Mouse (Mus musculus) activated CD4-positive, CD25-positive, alpha-beta regulatory T cell, adult 4 months (primary cell): ENCODE measurements around the gene Rab44. TPM values are rescaled to one million over a fixed set of nuclear protein-coding genes. Genes with fewer than 3 reads are reported as not detected.

Experiments used
- ATAC-seq: one replicate; pipeline ENCODE4 v1.8.0; 2017
- polyA plus RNA-seq, 2 experiments: library from polyadenylated mRNA; unstranded; fragments of 100-300 nt; shearing (Covaris generic); gene quantifications; one replicate each; pipeline ENCODE4 v1.2.1; 2017

Gene Rab44
- polyA plus RNA-seq, 2 experiments from 2014 or later: not detected

DNA sequence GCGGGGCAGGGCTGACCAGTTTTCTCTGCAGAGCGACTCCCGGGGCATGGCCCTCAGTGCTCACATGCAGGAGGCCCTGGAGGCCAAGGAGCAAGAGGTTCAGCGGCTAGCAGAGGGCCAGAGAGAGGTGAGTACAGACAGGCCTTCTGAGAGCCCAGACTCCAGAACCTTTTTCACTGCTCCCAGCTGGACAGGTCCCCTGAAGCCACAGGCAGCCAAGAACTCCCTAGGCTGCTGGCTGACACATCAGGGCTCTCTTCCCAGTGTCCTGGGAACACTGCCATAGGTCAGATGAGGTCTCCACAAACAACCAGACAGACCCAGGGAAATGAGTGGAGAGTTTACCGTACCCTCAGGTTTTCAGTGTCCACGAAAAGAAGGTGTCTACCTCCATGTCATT is 22.3 kb downstream of the Rab44 start:
- no peak for ATAC-seq

DNA sequence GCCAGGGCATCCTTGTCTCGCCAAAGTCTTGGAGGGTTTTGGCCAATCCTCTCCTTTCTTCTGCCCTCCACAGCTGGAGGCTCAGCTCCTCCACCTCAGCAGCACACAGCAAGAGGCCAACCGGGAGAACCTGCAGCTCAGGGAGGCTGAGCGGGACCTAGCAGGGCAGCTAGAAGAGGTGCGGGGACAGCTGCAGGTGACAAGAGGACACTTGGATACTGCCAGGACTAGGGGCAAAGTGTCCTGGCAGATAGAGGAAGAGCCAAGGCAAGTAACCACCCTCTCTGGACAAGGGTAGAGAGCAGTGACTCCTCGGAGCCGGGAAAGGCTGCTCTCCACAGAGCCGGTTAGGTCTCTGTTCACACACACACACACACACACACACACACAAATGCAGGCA is 24.0 kb downstream of the Rab44 start:
- no peak for ATAC-seq

DNA sequence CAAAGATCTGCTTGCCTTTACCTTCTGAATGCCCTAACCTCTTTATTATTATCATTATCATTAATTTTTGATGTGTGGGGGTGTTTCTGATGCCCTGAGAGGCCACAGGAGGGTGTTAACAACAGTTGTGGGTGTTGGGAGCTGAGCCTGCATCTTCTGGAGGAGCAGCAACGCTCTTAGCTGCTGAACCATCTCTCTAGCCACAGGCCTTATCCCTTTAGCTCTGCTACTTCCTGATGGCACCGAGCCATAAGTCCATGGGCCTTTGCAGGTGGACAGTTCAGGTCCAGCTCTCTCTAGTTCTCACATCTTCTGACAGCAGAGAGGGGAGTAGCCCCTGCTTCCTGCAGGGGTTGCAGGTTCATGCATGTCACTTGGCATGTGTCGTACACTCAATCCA is 27.6 kb downstream of the Rab44 start:
- no peak for ATAC-seq

DNA sequence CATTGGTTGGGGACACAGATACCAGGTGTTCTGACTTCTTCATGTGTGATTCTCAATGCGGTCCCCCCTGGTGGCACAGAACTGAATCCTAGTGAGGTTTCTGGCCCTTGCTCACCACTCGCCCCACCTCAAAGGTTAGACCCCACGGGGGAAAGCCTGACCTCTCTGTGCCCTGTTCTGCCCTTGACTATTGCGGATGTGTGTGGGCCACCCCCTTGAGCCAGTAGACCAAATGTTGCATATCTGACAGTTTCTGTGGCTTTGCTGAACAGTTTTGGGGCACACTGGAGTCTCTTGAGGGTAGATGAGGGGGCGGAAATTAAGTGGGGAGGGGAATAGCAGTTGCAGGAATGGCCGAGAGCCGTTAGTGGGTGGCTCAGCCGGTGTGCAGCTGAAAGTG is 29.3 kb downstream of the Rab44 start:
- ATAC-seq: no peak

DNA sequence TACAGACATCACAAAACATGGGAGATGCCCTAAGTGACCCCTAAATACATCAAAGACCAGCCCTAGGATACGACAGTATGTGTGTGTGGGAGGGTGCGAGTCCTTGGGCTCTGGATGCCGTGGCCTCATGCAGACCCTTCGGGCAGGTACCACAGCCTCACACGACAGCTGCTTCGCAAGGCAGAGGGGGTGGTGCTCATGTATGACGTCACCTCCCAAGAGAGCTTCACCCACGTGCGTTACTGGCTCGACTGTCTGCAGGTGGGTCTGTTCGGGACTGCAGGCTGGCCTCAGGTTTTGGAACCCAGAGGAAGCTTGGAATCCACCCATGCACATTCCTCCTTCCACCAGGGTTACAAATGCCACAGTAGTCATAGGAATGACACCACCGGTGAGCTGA is 31.2 kb downstream of the Rab44 start:
- no peak for ATAC-seq

DNA sequence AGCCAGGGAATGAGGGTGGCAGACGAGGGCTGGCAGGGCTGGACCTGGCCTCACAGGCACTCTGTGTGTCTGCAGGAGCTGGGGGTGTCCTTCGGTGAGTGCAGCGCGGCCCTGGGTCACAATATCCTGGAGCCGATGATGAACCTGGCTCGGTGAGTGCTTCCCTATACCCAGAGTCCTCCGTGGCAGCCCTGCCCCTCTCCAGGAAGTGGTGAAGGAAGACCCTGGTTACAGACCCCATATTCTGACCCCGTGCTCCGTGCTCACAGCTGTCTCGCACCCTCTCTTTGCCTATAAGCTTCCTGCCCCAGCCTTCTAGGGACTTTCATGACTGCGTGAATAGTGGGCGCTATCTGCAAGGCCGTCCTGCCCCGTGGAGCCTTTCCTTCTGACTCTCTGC is 33.3 kb downstream of the Rab44 start:
- no peak for ATAC-seq

DNA sequence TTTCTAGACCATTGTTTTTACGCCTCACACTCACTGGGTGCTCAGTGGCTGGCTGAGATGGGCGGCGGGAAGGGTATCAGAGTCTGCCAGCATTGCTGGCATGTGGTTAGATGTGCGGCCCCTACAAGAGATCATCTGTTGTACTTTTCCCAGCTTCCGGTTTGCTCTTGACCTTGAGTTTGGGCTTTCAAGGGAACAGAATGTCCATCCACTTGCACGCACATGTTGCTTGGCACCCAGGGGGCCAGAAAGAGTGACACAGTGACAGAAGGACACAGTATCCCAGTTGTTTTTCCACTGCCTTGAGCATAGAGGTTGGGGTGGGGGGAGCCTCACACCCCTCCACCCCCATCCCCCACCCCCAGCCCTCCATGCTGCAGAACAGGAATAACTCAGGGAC is 33.8 kb downstream of the Rab44 start:
- ATAC-seq: no peak

DNA sequence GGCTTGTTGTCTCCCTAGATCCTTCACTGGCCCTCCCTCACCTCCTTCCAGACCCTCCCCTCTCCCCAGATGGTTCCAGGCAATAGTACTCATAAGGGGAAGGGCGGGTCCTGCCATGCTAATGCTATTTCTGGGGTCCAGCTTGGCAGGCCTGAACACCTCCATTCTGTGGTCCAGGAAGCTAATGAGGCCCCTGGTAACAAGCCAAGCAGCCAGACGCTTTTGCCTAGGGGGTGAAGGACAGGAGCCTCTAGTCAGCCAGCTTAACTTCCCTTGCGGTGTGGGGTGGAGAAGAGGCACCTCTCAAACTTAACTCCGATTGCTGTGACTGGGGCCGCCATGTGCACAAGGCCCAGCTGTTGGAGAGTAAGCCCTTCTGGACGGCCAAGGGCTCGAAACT is 35.8 kb downstream of the Rab44 start:
- ATAC-seq: no peak

DNA sequence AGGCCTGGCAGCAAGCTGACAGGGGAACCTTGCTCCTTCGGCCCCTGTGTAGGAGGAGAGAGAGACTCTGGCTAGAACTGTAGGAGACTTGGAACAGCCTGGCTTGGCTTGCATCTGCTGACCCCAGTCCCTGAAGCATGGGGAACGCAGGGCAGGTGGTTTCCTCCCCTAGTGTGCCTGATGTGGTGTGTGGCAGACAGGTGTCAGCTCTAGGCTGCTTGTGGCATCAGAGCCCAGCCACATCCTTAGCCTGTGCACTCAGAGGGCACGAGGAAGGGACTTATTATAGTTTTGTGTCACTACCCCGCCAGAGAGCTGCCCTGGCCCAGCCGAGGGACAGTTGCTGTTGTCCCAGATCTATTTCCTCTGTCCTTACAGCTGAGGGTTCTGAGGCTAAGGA is 38.6 kb downstream of the Rab44 start:
- ATAC-seq: no peak

DNA sequence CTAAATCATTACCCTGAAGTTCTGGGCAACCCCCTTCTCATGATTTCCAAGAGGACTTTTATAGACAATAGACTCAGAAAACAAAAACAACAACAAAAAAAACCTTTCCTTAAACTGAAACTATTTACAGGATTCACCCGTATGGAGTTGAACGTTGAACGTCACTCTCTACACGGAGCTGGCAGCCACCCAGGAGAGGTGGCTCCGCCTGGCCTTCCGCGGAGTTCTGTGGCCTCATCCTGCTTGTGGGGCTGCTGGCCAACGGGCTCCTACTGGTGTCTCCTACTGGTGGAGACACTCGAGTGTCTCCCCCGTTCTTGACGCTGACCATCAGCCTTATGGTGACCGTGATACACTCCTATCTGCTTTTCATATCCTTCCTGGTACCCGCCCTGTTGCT is 40.3 kb downstream of the Rab44 start:
- no peak for ATAC-seq

DNA sequence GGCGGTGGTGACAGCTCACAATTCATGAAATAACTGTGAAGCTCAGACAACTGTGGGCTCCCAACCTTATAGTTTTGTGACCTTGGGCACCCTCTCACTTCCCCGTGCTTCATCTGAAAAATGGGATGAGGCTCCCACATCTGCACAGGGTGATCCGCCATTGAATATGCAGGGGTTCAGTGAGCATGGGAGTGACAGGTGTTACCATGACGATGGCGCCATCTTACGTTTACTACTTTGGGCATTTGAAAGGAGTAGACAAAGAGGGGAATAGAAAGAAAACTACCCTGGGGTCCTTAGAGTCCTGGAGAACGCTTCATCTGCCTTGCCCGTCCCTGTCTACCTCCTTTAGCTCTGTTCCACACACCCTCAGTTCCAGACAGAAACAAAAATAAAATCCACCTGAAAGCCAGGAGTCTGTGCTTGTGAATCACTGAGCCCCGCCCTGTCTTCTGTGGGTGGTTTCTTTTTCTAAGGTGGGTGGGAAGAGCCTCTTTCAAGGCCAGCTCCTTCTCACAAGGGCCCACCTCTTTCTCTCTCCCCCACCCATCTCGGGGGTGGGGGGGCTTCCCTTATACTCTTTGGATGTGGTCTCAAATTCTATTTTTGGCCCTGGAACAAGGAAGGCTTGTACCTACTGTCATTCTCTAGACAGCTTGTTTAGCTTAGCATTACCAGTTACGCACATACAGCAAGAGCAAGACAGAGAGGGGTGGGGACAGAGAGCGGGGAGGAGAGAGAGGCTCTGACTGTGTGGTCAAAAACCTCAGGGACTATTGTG is 41.6 kb downstream of the Rab44 start:
- ATAC-seq: no peak

DNA sequence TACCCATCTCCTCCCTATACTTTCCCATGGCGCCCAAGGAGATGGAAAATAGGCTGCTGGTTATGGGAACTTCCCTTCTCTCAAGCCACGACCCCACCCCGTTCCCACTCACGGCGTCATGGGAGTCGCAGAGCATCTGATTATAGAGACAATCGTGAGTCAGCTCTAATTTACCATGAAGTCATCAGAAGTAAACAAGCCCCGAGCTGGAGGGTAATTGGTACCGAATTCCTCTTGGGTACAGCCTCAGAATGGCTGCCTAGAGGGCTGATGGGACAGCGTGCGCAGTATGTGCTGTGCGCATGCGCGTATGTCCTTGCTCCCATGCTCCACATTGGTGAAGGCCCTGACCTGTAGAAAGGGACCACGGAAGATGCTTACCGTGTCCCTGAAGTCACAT is 42.5 kb downstream of the Rab44 start:
- ATAC-seq: no peak

DNA sequence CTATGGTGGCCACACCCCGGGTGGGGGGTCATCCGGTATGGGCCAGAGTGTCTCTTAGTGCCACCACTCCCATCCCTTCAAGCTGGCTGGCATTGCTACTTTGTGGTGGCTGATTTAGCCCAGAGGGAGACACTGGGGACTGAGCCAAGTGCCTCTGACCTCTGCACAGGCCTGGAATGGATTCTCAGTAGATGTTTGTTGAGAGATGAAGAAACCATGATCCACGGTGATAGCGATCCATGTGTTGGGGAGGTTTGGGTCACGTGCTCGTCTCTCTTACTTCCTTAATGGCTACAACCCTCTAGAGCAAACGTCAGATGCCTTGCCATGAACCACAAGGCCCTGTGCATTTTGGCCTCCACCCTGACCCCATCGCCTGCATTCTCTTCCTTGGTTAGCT is 42.9 kb downstream of the Rab44 start:
- no peak for ATAC-seq

DNA sequence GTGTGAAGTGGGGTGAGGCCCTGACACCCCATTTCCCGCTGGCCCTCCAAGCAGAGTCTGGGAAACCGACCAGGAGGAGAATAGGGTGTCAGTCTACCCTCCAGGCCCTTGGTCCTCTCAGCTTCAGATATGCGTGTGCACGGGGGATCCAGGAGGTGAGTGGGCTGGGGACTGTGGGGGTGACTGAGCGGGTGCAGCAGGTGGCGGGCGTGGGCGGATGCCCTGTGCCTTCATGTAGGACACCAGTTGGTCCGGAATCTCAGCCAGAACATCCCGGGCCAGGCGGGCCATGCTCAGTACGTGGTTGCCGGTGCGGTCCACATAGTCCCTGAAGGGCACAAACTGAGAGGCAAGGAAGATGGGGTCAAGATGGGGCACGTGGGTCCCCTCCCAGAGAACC is 45.0 kb downstream of the Rab44 start:
- no peak for ATAC-seq

DNA sequence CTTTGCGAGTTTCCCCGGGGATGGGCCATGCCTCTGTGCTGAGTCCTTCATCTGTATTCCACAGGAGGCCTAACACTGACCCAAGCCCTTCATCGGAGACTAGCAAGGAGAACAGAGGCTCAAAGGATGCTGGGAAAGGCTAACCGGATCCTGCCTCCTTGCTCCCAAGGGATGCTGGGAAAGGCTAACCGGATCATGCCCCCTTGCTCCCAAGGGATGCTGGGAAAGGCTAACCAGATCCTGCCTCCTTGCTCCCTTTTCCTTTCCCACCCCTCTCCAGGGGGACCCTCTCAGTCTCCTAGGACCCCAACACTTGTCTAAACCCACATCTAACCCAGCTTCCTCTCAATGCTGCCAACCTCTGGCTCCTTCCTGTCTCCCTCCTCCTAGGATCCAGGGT is 45.4 kb downstream of the Rab44 start:
- ATAC-seq: no peak

DNA sequence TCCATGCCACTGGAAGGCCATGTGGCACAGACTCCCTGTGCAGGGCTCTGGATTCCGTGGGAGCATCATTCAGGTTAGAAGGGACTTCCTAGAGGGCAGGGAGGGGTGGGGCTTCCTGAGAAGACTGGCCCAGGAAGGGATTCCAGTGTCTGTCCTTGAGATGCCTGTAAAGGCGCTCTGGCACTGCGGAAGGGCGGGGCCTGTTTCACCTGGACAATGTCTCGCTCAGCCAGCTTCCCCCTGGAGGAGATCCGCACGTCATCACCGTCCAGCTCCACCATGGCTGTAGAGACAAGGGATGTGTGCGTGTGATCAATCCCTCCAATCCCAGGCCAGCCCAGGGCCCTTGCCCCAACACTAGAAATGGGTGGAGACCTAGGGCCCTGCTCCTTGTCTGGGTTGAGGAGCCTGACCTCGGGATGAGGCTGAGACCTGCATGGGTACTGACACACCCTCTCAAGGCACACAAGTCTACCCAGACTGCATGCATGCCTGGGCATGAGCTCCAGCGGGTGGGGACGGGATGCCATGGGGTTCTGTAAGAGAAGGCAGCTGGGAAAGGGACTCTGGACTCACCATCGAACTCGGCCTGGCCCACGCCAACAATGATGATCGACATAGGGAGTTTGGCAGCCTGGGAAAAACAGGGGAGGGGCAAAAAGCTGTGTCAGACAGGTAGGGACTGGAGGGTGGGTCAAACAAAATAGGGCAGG is 46.0 kb downstream of the Rab44 start:
- ATAC-seq: no peak

DNA sequence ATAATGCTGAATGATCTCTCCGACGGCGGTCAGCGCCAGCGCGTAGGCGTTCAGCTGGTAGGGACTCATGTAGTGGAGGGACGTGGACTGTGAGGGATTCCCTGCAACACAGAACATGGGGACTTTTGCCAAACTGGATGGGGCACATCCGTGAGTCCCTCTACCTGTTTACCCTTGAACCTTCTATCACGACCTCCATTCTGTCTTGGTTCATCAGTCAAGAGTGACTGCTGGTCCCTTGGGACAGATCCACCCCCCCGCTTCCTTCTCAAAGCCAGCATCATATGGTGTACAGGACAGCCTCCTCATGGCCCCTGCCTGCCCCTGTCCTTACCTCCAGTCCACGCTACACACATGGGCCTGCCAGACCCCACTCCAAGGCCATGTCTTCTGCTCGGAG is 48.4 kb downstream of the Rab44 start:
- no peak for ATAC-seq

DNA sequence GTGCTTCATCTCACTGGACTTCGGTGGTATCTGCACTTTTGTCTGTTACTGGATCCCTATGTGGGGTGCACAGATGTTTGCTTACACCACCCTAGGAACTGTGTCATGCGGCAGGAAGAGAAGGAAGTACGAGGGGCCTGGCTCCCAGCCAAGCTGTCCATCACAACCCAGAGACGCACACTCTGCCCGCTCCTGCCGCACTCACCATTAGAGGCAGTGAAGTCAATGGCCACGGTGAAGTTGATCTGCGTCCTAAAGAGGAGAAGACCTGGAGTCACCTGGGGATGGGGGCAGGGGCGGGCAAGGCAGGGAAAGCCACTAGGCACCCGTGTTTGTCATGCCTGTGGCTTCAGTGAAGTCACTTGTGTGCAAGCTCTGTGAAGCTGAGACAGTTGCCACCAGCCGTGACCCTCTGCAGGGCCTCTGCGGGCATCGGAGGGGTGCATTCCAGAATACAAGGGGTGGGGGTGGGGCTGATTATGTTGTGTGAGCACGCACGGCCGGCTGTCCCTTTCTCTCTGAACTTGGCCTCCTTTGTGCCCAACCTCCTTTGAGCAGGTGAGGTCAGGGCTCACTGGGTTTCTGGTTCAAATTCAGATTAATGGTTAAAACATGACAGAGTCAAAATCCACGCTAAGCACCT is 50.6 kb downstream of the Rab44 start:
- ATAC-seq: no peak

DNA sequence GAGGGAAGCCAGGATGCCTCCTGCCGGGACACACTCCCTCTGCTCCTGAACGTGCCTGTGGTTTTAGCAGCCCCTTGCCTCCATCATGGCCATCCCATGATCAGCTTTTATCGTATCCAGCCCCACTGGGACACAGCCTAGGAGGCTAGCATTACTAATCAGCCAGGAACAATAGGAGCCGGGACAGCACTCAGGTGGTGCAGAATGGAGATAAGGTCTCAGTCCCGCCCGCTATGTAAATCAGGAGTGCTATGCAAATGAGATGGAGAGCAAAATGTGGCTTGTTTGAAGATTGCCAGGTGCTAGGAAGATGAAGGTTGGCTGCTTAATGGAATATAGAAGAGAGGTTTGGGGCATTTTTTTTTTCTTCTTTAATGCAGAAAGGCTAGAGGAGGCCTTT is 51.5 kb downstream of the Rab44 start:
- peak; percentile 44 for ATAC-seq

DNA sequence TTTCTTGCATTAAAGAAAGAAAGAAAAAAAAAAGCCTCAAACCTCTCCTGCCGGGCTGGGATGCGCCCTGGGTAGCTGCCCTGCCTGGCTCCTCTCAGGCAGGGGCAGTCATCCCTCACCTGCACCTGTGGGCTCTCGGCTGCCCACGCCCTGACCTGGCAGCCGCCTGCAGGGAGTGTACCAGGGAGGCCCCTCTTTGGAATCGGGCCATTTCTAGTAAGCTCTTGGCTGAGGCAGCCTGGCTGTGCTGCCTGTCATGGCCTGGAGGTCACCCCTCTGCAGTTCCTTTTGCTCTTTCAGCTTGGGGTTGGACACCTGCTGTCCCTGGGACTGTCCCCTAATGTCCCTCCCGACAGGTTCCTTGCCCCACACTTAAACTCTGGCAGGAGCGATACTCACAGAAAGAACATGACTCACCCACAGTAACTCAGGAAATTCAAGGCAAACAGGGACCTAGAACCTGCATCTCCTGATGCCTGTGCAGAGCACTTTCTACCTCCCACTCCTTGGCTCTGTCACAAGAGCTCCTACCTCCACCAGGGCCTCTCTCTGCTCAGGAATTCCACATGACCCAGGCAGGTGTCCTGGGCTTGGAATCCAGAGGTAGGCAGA is 52.1 kb downstream of the Rab44 start:
- ATAC-seq: no peak

DNA sequence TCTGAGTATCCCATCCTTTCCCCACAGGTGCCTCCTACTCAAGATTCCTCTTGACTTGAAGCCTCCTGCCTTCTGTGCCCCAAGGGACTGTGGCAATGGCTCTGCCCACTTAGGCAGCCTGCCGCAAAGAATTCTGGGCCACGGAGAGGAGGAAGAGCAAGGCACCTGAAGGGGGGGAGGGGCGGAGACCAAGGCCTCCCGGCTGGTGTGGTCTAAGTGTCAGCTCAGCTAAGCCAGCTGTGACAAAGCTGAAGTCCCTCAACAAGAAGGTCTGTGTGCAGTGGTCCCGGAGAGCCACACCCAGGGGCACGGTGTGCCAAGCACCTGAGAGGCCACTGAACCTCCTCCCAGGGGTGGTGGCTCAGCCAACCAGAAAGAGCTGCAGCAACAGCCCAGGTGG is 53.4 kb downstream of the Rab44 start:
- no peak for ATAC-seq

DNA sequence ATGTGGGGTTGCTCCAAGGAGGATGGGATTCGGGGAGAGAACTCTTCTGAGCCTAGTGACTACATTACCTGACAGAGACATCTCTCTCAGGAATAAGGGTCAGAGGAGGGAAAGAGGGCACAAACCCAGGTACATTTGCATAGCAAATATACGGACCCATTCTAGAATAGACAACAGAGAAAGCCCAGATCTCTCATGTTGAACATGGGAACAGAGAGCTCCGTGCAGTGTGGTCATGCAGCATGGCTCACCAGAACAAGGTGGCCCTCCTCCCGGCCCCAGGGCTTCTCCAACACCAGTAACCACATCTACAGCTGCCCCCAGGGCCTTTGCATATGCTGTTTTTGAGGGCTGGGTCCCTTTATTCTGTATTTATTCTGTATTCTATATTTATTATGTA is 54.5 kb downstream of the Rab44 start:
- no peak for ATAC-seq

DNA sequence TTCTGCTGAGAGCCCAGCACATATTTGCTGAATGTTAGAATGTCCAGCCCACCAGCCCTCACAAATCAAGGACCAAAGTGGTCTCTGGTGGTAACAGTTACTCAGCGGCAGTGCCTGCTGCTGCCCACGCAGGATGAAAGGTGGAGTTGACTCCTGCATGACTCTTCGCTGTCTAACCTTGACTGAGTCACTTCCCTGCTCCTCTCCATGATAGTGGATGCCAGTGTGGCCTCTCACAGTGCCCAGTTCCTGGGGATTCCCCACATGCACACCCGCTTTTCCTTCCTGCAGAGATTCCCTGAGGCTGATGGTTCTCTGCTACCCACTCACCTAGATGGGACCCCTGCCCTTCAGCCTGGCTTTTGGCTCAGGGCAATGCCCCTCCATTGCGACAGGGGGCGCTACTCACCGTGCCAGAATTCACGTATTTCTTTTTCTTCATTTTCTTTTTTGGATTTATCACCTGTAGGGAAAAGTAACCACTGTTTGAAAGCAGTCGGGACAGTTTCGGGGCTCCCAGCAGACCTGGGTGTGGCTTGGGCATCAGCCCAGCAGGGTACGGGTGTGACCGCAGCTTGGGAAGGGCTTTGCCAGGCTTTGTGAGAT is 55.2 kb downstream of the Rab44 start:
- ATAC-seq: no peak
